ENCODE assay signal across 24 mouse cellular contexts in genomic region chr13:26004768-26005560, GRCm38 (mm10).
"Had no signal": no experiment of that assay in that cellular context is flagged by ENCODE, and none has a peak within 500 bp of the region (broad histone marks: within the 10 kb centered on the region; RNA-seq: fewer than 3 reads in every experiment).

No protein-coding gene starts in this region.

- H3K9ac ChIP-seq: hindbrain, embryonic 12.5 days; hindbrain, embryonic 14.5 days; limb, embryonic 13.5 days; limb, embryonic 15.5 days; liver, embryonic 12.5 days; liver, embryonic 14.5 days had no signal

- H3K4me1 ChIP-seq: heart, embryonic 10.5 days; hindbrain, embryonic 10.5 days; hindbrain, embryonic 12.5 days; limb, embryonic 13.5 days; limb, embryonic 15.5 days; liver, embryonic 12.5 days had no signal

- H3K4me2 ChIP-seq: hindbrain, embryonic 12.5 days; hindbrain, embryonic 14.5 days; limb, embryonic 13.5 days; limb, embryonic 15.5 days; liver, embryonic 12.5 days had no signal

- H3K27ac ChIP-seq: gastrocnemius, adult 2 months; heart, embryonic 10.5 days; hindbrain, embryonic 10.5 days; hindbrain, embryonic 12.5 days; hindbrain, embryonic 14.5 days; layer of hippocampus, adult 2 months; left cerebral cortex, adult 2 months; limb, embryonic 13.5 days; limb, embryonic 15.5 days; liver, embryonic 12.5 days; liver, embryonic 14.5 days had no signal

- H3K27me3 ChIP-seq: hindbrain, embryonic 12.5 days; limb, embryonic 13.5 days; limb, embryonic 15.5 days; liver, embryonic 12.5 days had no signal

- ATAC-seq: hindbrain, embryonic 16.5 days; intestine, postnatal 0 days; liver, embryonic 12.5 days had no signal

- H3K9me3 ChIP-seq: heart, embryonic 10.5 days; hindbrain, embryonic 10.5 days; hindbrain, embryonic 12.5 days; limb, embryonic 13.5 days; limb, embryonic 15.5 days; liver, embryonic 12.5 days had no signal

- H3K36me3 ChIP-seq: heart, embryonic 10.5 days; hindbrain, embryonic 10.5 days; hindbrain, embryonic 12.5 days; limb, embryonic 13.5 days; limb, embryonic 15.5 days; liver, embryonic 12.5 days had no signal

- H3K4me3 ChIP-seq: gastrocnemius, adult 2 months; heart, embryonic 10.5 days; hindbrain, embryonic 10.5 days; hindbrain, embryonic 12.5 days; layer of hippocampus, adult 2 months; left cerebral cortex, adult 2 months; limb, embryonic 13.5 days; limb, embryonic 15.5 days; liver, embryonic 12.5 days had no signal

- DNase-seq: gastrocnemius, adult 2 months; gastrocnemius, postnatal 10 days; gastrocnemius, postnatal 25 days; heart, adult 18-20 months; heart, postnatal 10 days; heart, postnatal 4 days; kidney, adult 18-20 months; kidney, adult 8-10 months; kidney, postnatal 10 days; kidney, postnatal 25 days; kidney, postnatal 4 days; left cerebral cortex, postnatal 4 days had no signal
